Comparison of ENCODE assay signal across 9 mouse cellular contexts in genomic region chr13:24776146-24776844, GRCm38 (mm10). TPM values are rescaled to one million over a fixed set of nuclear protein-coding genes. Genes with fewer than 3 reads are reported as not detected.
DNase-seq lines count a peak whose midpoint lies in the region; ATAC-seq and TF ChIP-seq lines count a peak whose summit lies in the region.
"Had no signal": no experiment of that assay in that cellular context is flagged by ENCODE, and none has a peak within 500 bp of the region (broad histone marks: within the 10 kb centered on the region; RNA-seq: fewer than 3 reads in every experiment).

No protein-coding gene starts in this region.

- no peaks in the 10 kb centered on the region for H3K36me3 ChIP-seq in embryonic facial prominence, embryonic 11.5 days (replicated peaks; ENCODE audit: control insufficient read depth, insufficient read depth, low read depth, low read length)
- no peaks in the 10 kb centered on the region for H3K36me3 ChIP-seq in kidney, adult 2 months (ENCODE audit: control insufficient read depth, insufficient read depth, low read length)

- no peak for TF ChIP-seq POLR2A in kidney, adult 2 months (IDR thresholded peaks at IDR 0.05; ENCODE audit: low read depth, low read length)

- peak; percentile 89 for TF ChIP-seq CTCF in kidney, adult 2 months (conservative IDR thresholded peaks at IDR 0.05; ENCODE audit: insufficient read depth, insufficient read length, low read depth, low read length)

- no peak overlapping the region for H3K4me3 ChIP-seq in embryonic facial prominence, embryonic 11.5 days (ENCODE audit: low read depth, low read length)
- no peak overlapping the region for H3K4me3 ChIP-seq in kidney, adult 2 months (ENCODE audit: insufficient read depth, low read depth, low read length)

- H3K9ac ChIP-seq in embryonic facial prominence, embryonic 11.5 days (replicated peaks; ENCODE audit: low read length) = no peak overlapping the region

- no peaks in the 10 kb centered on the region for H3K4me1 ChIP-seq in embryonic facial prominence, embryonic 11.5 days (ENCODE audit: control insufficient read depth, insufficient read depth, low read length)
- no peaks in the 10 kb centered on the region for H3K4me1 ChIP-seq in kidney, adult 2 months (ENCODE audit: control insufficient read depth, insufficient read depth, low read length)

- 57% methylated on average over 7 of the region's 7 CpGs for WGBS in embryonic facial prominence, embryonic 11.5 days
- 42% methylated on average over 7 of the region's 7 CpGs for WGBS in kidney, adult 2 months

- no peak overlapping the region for H3K4me2 ChIP-seq in embryonic facial prominence, embryonic 11.5 days (ENCODE audit: low read depth, low read length)

- H3K27ac ChIP-seq in embryonic facial prominence, embryonic 11.5 days (replicated peaks; ENCODE audit: low read depth, low read length) = no peak overlapping the region
- H3K27ac ChIP-seq in kidney, adult 2 months (ENCODE audit: insufficient read depth, low read depth, low read length) = no peak overlapping the region

- ATAC-seq in embryonic facial prominence, embryonic 11.5 days (replicated peaks; ENCODE audit: insufficient number of reproducible peaks, low FRiP score, low TSS enrichment, low read depth) = no peak

- no peaks in the 10 kb centered on the region for H3K27me3 ChIP-seq in embryonic facial prominence, embryonic 11.5 days (ENCODE audit: control insufficient read depth, insufficient read depth, low read length)
- H3K27me3 ChIP-seq in kidney, adult 2 months (replicated peaks; ENCODE audit: control insufficient read depth, insufficient read depth, low read length) = no peaks in the 10 kb centered on the region

- no peaks in the 10 kb centered on the region for H3K9me3 ChIP-seq in embryonic facial prominence, embryonic 11.5 days (replicated peaks; ENCODE audit: control insufficient read depth, low read length)

- peak; percentile 23 for DNase-seq in urinary bladder, postnatal 25 days (ENCODE audit: low spot score)
- DNase-seq in urinary bladder, adult 2 months (ENCODE audit: low spot score) = no peak
- peak; percentile 46 to 64 for DNase-seq in adrenal gland, postnatal 36 days
- peak; percentile 79 for DNase-seq in embryonic facial prominence, embryonic 11.5 days (ENCODE audit: low spot score)
- peak; percentile 70 for DNase-seq in kidney, adult 2 months
- DNase-seq in liver = peak; percentile 59
- peak; percentile 84 for DNase-seq in retina, postnatal 1 day
- no peak for DNase-seq in urinary bladder, adult 18-20 months (ENCODE audit: low spot score in 2 of 2)

RNA-seq across cellular contexts. Expression of gene Gmnn, which starts 14.6 kb away (rescaled TPM):
- polyA plus RNA-seq in urinary bladder, adult 2 months (2012; rRNA removed) = 7.9 and 9.8 TPM in 2 replicates
- total RNA-seq in adrenal gland, postnatal 36 days (2021) = 10 to 100 TPM; 10.7 to 12.2 TPM
- polyA plus RNA-seq in embryonic facial prominence, embryonic 11.5 days (2014; fragmentation: Nextera tagmentation; extraction: Ambion mirVana) = 154 and 172 TPM in 2 replicates
- 4.1 and 7.1 TPM in 2 replicates for polyA plus RNA-seq in kidney, adult 2 months (2012; rRNA removed)

RNA-seq across cellular contexts. Expression of gene BC005537, which starts 25.2 kb away (rescaled TPM):
- 92.9 and 97.0 TPM in 2 replicates for polyA plus RNA-seq in urinary bladder, adult 2 months (2012; rRNA removed)
- 100 to 1,000 TPM; 226 to 236 TPM for total RNA-seq in adrenal gland, postnatal 36 days (2021)
- polyA plus RNA-seq in embryonic facial prominence, embryonic 11.5 days (2014; fragmentation: Nextera tagmentation; extraction: Ambion mirVana) = 21.0 and 21.2 TPM in 2 replicates
- 35.3 and 42.4 TPM in 2 replicates for polyA plus RNA-seq in kidney, adult 2 months (2012; rRNA removed)

RNA-seq across cellular contexts. Expression of gene Armh2, which starts 35.3 kb away (rescaled TPM):
- polyA plus RNA-seq in urinary bladder, adult 2 months (2012; rRNA removed) = not detected in 2 replicates
- not detected for total RNA-seq in adrenal gland, postnatal 36 days (2021)
- polyA plus RNA-seq in embryonic facial prominence, embryonic 11.5 days (2014; fragmentation: Nextera tagmentation; extraction: Ambion mirVana) = not detected in 2 replicates
- polyA plus RNA-seq in kidney, adult 2 months (2012; rRNA removed) = not detected in 2 replicates
- polyA plus RNA-seq: heart, embryonic 14.5 days had no signal

RNA-seq across cellular contexts. Expression of gene Acot13, which starts 55.0 kb away (rescaled TPM):
- polyA plus RNA-seq in urinary bladder, adult 2 months (2012; rRNA removed) = 94.5 and 97.4 TPM in 2 replicates
- 10 to 100 TPM; 68.0 to 91.6 TPM for total RNA-seq in adrenal gland, postnatal 36 days (2021)
- 71.0 and 72.3 TPM in 2 replicates for polyA plus RNA-seq in embryonic facial prominence, embryonic 11.5 days (2014; fragmentation: Nextera tagmentation; extraction: Ambion mirVana)
- 259 and 286 TPM in 2 replicates for polyA plus RNA-seq in kidney, adult 2 months (2012; rRNA removed)

RNA-seq across cellular contexts. Expression of gene Tdp2, which starts 55.2 kb away (rescaled TPM):
- polyA plus RNA-seq in urinary bladder, adult 2 months (2012; rRNA removed) = 22.0 and 28.7 TPM in 2 replicates
- total RNA-seq in adrenal gland, postnatal 36 days (2021) = 10 to 100 TPM; 22.6 to 23.5 TPM
- 75.9 and 83.7 TPM in 2 replicates for polyA plus RNA-seq in embryonic facial prominence, embryonic 11.5 days (2014; fragmentation: Nextera tagmentation; extraction: Ambion mirVana)
- 19.6 and 19.7 TPM in 2 replicates for polyA plus RNA-seq in kidney, adult 2 months (2012; rRNA removed)

Comparison
In these comparisons a context has a peak if more than half of its experiments do, and no peak if none do; other contexts are left out.
1. DNase-seq: peak in urinary bladder, postnatal 25 days (single experiment), adrenal gland, postnatal 36 days (2 of 2), embryonic facial prominence, embryonic 11.5 days (single experiment), kidney, adult 2 months (single experiment), liver (single experiment) and retina, postnatal 1 day (single experiment); none in urinary bladder, adult 2 months (single experiment) and urinary bladder, adult 18-20 months (0 of 2).
2. RNA of gene Gmnn, which starts 14.6 kb away (polyA plus RNA-seq): 154 to 172 TPM in embryonic facial prominence, embryonic 11.5 days; 7.9 to 9.8 TPM in urinary bladder, adult 2 months and 4.1 to 7.1 TPM in kidney, adult 2 months; every median in the first group is over 10 times any median in the second.